Mouse (Mus musculus) intestine, postnatal 0 days (tissue): ENCODE measurements around the gene Gpr179. TPM values are rescaled to one million over a fixed set of nuclear protein-coding genes. Genes with fewer than 3 reads are reported as not detected.

Experiments
- ATAC-seq: fragments of 200-750 bp; cut with Nextera tagmentation; 2 replicates; pipeline ENCODE4 v1.8.0; 2017; ENCODE audit warnings: mild to moderate bottlenecking, moderate TSS enrichment, moderate library complexity
- H3K27ac ChIP-seq: fragments of 300-500 bp; sonication (generic); 2 replicates; pipeline ENCODE4 v1.5.1; 2014; ENCODE audit warnings: mild to moderate bottlenecking, low read depth, low read length, moderate library complexity
- H3K27me3 ChIP-seq: fragments of 300-500 bp; sonication (generic); replicated peaks from 2 replicates; pipeline ENCODE4 v1.6.1; 2014; ENCODE audit warnings: low read length, mixed read lengths; ENCODE audit not compliant: control insufficient read depth, insufficient read depth
- H3K36me3 ChIP-seq: fragments of 300-500 bp; sonication (generic); 2 replicates; pipeline ENCODE4 v1.6.1; 2014; ENCODE audit warnings: mild to moderate bottlenecking, moderate library complexity; ENCODE audit not compliant: control insufficient read depth, insufficient read depth
- H3K4me1 ChIP-seq: fragments of 300-500 bp; sonication (generic); replicated peaks from 2 replicates; pipeline ENCODE4 v1.6.1; 2014; ENCODE audit warnings: antibody characterized with exemption, low read length, mixed read lengths; ENCODE audit not compliant: control insufficient read depth, insufficient read depth
- H3K4me2 ChIP-seq: fragments of 300-500 bp; sonication (generic); replicated peaks from 2 replicates; pipeline ENCODE4 v1.6.1; 2014; ENCODE audit warnings: low read depth, mild to moderate bottlenecking, moderate library complexity
- H3K4me3 ChIP-seq: fragments of 300-500 bp; sonication (generic); 2 replicates; pipeline ENCODE4 v1.5.1; 2014; ENCODE audit warnings: low read depth, low read length
- H3K9ac ChIP-seq: fragments of 300-500 bp; sonication (generic); 2 replicates; pipeline ENCODE4 v1.6.1; 2014; ENCODE audit warnings: mild to moderate bottlenecking, low read depth, low read length
- H3K9me3 ChIP-seq: fragments of 300-500 bp; sonication (generic); 2 replicates; pipeline ENCODE4 v1.6.1; 2016; ENCODE audit warnings: mixed run types; ENCODE audit not compliant: control insufficient read depth
- CTCF ChIP-seq: sonication (generic); IDR thresholded peaks from 2 replicates; pipeline ENCODE4 v1.5.1; 2016; ENCODE audit warnings: low read depth, mild to moderate bottlenecking, control low read depth, antibody characterized with exemption, moderate library complexity
- WGBS: fragments of 180-500 bp; shearing (Covaris S2); extraction: QIAGEN DNeasy Blood & Tissue Kit; methylation state at CpG from one replicate; pipeline ENCODE4 v1.1.7; 2014; 5-methylcytosine and 5-hydroxymethylcytosine counted together
- polyA plus RNA-seq: library from polyadenylated mRNA; unstranded; fragments of >200 nt; fragmentation: Nextera tagmentation; extraction: Ambion mirVana; gene quantifications from 2 replicates; pipeline ENCODE4 v1.2.1, GENCODE M21; 2015

Gene Gpr179
- polyA plus RNA-seq, 1 experiment from 2014 or later: 0.07 TPM

GRCm38 (mm10) chr11:97338302-97338976 is 13.4 kb downstream of the Gpr179 start:
- no peak overlapping the region for H3K27ac ChIP-seq
- no peak overlapping the region for H3K9ac ChIP-seq
- WGBS: 51% methylated on average over 21 of the region's 21 CpGs
- H3K4me2 ChIP-seq: peak overlapping the region; percentile 47
- H3K27me3 ChIP-seq: no peaks in the 10 kb centered on the region; the same call in 1 of the 2 replicates
- ATAC-seq: no peak
- H3K4me3 ChIP-seq: no peak overlapping the region
- H3K36me3 ChIP-seq: no peaks in the 10 kb centered on the region
- no peak for TF ChIP-seq CTCF
- H3K4me1 ChIP-seq: no peaks in the 10 kb centered on the region
- no peaks in the 10 kb centered on the region for H3K9me3 ChIP-seq

- Histone ChIP-seq H3K27me3 (no peaks in the 10 kb centered on the region; the same call in 1 of the 2 replicates), H3K27ac (no peak overlapping the region), H3K4me1 (0 out of 2 replicates have a peak, but pooled peaks cover 4% of the 10 kb centered on the region), H3K4me3 (no peak overlapping the region), H3K36me3 (no peaks in the 10 kb centered on the region), H3K4me2 (no peak overlapping the region), H3K9ac (no peak overlapping the region), H3K9me3 (no peaks in the 10 kb centered on the region)
- 78% methylated on average over 12 of the region's 12 CpGs for WGBS
- ATAC-seq: no peak
- peak; percentile 46 for TF ChIP-seq CTCF
These were observed 14.5 kb downstream of the Gpr179 start for GRCm38 (mm10) chr11:97337363-97337762.

DNA sequence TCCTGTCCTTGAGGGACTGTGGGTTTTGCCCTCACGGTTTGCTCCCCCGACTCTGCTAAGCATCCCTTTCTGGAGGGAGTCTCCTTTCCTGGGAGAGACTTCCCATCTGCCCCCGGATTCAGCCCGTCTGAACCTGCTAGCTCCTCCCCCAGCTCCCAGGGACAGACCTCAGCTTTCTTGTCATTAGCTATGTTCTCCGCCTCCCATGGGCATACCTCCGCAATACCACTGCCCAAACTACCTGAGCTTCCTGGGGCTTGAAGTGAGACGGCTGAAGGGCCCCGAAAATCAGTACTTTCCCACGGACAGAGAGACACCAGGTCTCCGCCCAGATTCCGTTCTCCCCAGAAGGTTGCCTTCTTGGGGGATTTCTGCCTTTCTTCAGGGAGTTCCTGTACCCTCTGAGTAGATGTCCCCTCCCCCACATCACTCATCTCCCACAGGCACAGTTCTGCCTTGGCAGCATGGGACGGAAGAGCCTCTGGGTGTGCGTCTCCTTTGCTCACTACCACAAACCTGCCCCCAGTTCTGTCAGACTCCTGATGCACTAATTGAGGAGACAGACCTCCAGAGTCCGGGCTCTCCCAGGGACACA is 15.0 kb downstream of the Gpr179 start:
- Histone ChIP-seq H3K9ac (no peak overlapping the region), H3K4me1 (0 out of 2 replicates have a peak, but pooled peaks cover 4% of the 10 kb centered on the region), H3K4me3 (no peak overlapping the region), H3K27me3 (no peaks in the 10 kb centered on the region; the same call in 1 of the 2 replicates), H3K9me3 (no peaks in the 10 kb centered on the region), H3K4me2 (no peak overlapping the region), H3K27ac (no peak overlapping the region), H3K36me3 (no peaks in the 10 kb centered on the region)
- ATAC-seq: no peak
- no peak for TF ChIP-seq CTCF
- 63% methylated on average over 14 of the region's 14 CpGs for WGBS

DNA sequence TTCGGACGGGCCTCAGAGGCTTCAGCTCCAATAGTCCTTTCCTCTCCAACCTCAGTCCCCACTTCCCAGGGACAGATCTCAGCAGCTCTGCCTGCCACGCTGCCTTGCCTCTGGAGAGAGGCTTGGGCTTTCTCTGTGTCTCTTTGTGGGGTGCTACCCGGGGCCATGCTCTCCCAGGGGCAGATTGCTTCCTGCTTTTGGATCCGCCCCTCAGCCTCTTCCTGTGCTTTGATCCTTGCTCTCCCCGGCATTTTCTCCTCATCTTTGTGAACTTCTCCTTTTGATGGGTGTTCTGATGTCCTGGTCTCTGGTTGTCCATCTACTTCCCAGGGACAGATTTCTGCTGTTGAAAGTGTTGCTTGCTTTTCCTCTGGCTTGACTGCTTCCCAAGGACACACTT is 15.6 kb downstream of the Gpr179 start:
- no peak for ATAC-seq
- H3K4me2 ChIP-seq: no peak overlapping the region
- 0 out of 2 replicates have a peak, but pooled peaks cover 4% of the 10 kb centered on the region for H3K4me1 ChIP-seq
- H3K4me3 ChIP-seq: no peak overlapping the region
- H3K36me3 ChIP-seq: no peaks in the 10 kb centered on the region
- no peaks in the 10 kb centered on the region; the same call in 1 of the 2 replicates for H3K27me3 ChIP-seq
- no peak for TF ChIP-seq CTCF
- H3K9ac ChIP-seq: no peak overlapping the region
- WGBS: 51% methylated on average over 6 of the region's 6 CpGs
- no peaks in the 10 kb centered on the region for H3K9me3 ChIP-seq
- H3K27ac ChIP-seq: no peak overlapping the region

DNA sequence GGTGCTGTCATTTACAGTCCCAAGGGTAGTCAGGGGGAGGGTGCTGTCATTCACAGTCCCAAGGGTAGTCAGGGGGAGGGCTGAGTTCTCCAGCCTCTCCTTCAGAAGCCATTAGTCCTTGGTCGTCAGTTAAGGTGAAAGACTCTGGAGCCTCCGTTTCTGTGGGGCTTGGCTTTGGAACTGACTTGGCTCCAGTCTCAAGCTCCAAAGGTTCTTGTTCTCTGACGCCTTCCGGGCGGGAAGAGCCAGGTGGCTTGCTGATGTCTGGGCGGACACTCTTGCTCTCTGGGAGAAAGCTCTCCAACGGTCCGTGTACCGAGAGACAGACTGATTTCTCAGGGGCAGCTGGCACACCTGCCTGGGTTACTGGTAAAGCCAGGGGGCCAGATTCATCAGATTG is 17.5 kb downstream of the Gpr179 start:
- Histone ChIP-seq H3K4me2 (no peak overlapping the region), H3K27ac (no peak overlapping the region), H3K27me3 (no peaks in the 10 kb centered on the region; the same call in 1 of the 2 replicates), H3K36me3 (no peaks in the 10 kb centered on the region; the same call in 1 of the 2 replicates), H3K9me3 (no peaks in the 10 kb centered on the region), H3K9ac (no peak overlapping the region), H3K4me3 (no peak overlapping the region), H3K4me1 (0 out of 2 replicates have a peak, but pooled peaks cover 4% of the 10 kb centered on the region)
- TF ChIP-seq CTCF: no peak
- ATAC-seq: no peak
- WGBS: 71% methylated on average over 9 of the region's 9 CpGs

GRCm38 (mm10) chr11:97333896-97334295 is 18.0 kb downstream of the Gpr179 start:
- Histone ChIP-seq H3K4me3 (no peak overlapping the region), H3K27ac (no peak overlapping the region), H3K36me3 (peaks cover 5% of the 10 kb centered on the region; the same call in 1 of the 2 replicates), H3K9ac (no peak overlapping the region), H3K4me2 (no peak overlapping the region), H3K4me1 (0 out of 2 replicates have a peak, but pooled peaks cover 4% of the 10 kb centered on the region), H3K27me3 (no peaks in the 10 kb centered on the region; the same call in 1 of the 2 replicates), H3K9me3 (no peaks in the 10 kb centered on the region)
- no peak for ATAC-seq
- WGBS: 54% methylated on average over 1 of the region's 1 CpGs
- TF ChIP-seq CTCF: no peak
